Mouse (Mus musculus) small intestine, adult 2 months (tissue): Measurements from ENCODE around the gene Chil1.

ENCODE experiments used
- CTCF ChIP-seq: fragments of 200-500 bp; IDR thresholded peaks from 2 replicates; pipeline ENCODE4 v1.5.1; 2012; ENCODE audit warnings: low read depth, mild to moderate bottlenecking, control low read depth, inconsistent platforms, low read length, moderate library complexity, mixed read lengths; ENCODE audit not compliant: insufficient replicate concordance, insufficient read length; ENCODE audit errors: extremely low read depth
- POLR2A ChIP-seq: fragments of 200-500 bp; IDR thresholded peaks from 2 replicates; pipeline ENCODE4 v1.6.1; 2012; ENCODE audit warnings: low read depth, mild to moderate bottlenecking, control low read depth, inconsistent platforms, low read length, moderate library complexity

- TF ChIP-seq CTCF (no peak), POLR2A (no peak)
These were observed 39.2 kb downstream of the Chil1 start for GRCm38 (mm10) chr1:134221172-134221571.
